Mouse (Mus musculus): ENCODE measurements around the gene Spag6. TPM values are rescaled to one million over a fixed set of nuclear protein-coding genes. Genes with fewer than 3 reads are reported as not detected.

Spag6 gene
- under 1 TPM; 0.10 to 0.29 TPM for total RNA-seq (2021)
- polyA plus RNA-seq (2012; rRNA removed), result 1.9 TPM in 1 of 2 replicates, not detected in the other
- long read RNA-seq, result 0 reads

DNA sequence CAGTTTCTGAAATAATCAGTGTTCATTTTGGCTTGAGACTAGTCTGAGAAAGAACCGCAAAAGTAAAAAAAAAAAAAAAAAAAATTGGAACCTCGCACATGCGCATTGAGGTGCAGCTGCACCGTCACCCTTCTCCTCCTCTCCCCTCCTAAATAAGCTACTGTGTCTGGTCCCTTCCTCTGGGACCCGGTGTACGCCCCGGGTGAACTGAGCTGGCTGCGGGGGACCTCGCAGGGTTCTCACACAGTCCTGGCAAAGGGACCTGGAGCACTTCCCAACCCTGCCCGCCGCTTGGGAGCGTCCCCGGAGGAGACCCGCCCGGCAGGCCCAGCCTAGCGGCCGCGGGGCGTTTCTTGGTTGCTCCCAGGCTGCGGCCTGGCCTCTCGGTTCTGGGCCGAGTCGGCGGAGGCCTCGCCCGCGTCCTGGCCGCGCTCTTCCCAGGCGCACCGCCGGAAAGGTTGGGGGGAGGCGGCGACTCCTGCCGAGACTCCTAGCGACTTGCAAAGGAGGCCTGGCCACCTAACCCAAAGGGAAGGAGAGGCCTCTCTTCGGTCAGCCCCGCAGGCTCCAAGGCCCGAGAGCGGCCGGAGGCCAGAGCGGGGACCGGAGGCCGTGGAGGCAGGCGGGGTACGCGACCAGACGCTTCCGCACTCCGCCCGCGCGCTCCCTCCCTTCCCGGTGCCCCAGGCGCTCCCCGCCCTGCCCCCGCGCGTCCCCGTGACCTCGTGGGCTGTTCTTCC, at the start of gene Spag6:
TSS of gene Spag6 (plus strand) at position 162 of the 740 bp plus-strand sequence.
- peak; percentile 90 for DNase-seq

GRCm38 (mm10) chr2:18648563-18648962, 45.3 kb upstream of the Spag6 start:
- no peak for DNase-seq

DNA sequence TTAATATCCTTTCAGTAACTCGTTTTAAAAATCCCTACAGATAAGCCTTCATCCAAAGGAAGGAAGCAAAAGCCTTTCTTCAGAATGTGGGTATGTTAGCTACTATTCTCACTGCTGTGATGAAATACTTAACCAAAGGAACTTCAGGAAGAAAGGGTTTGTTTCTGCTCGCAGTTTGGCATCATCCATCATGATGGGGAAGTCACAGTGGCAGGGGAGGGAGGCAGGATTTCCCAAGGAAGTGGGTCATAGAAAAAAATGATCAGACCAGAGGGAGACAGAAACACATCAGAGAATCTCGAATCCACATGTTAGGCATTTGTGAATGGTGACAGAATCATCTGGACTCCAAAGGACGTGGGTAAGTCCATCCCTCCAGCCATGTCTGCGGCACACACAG, 39.0 kb upstream of the Spag6 start:
- DNase-seq, result peak; percentile 18

- no peak for DNase-seq
Observed at GRCm38 (mm10) chr2:18664003-18664402, 29.8 kb upstream of the Spag6 start.

- no peak for DNase-seq
Observed at GRCm38 (mm10) chr2:18671041-18671440, 22.8 kb upstream of the Spag6 start.

DNA sequence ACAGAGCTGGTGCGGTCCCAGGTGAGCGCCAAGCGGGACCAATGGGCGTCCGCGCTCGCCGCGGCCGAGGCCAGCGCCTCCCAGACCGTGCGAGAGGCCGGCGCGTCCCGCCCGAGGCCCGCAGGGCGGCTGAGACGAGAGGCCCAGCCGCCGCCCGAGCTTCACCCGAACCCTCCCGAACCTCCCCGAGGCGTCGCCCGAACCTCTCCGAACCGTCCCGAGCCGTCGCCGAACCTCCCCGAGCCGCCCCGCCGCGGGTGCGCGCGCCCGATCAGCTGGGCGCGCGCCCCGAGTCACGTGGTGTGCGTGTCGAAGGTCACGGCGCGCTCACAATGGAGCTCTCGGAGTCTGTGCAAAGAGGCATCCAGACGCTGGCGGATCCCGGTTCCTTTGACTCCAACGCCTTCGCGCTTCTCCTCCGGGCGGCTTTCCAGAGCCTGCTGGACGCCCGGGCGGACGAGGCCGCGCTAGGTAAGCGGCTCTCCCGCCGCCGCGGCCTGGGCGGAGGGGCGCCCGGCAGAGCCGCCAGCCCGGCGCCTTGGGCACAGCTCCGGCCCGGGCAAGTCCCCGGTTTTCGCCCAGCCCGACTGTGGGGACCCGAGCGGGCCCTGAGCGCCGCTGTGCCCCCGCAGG, 21.6 kb upstream of the Spag6 start, which contains the start of gene Commd3:
TSS of gene Commd3 (plus strand) at position 252 of the 633 bp plus-strand sequence.
- DNase-seq, result peak; percentile 98

DNA sequence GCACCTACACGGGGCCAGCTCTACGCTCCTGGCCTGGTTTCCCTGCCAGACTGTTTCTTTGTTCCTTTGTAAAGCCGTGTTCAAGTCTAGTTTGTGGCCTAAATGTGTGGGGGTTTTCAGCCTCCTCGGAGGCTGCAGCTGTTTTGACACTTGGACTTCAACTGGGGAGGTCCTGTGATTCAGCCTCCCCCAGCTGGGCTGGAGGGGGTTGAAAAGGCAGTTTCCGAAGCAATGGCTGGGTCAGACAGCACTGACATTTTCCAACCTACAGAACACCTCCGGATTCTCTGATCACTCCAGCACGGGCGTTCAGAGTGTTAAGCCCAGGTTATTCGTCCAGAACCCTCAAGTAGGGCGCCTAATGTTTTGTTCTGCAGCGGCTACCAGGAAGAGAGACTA, 21.1 kb upstream of the Spag6 start:
- no peak for DNase-seq

- DNase-seq, result no peak
Observed at GRCm38 (mm10) chr2:18673766-18674165, 20.1 kb upstream of the Spag6 start.

- DNase-seq, result no peak
Observed at GRCm38 (mm10) chr2:18674193-18674902, 19.5 kb upstream of the Spag6 start.

GRCm38 (mm10) chr2:18675681-18676456, 18.0 kb upstream of the Spag6 start:
- DNase-seq, result no peak

- peak; percentile 89 for DNase-seq
Observed at GRCm38 (mm10) chr2:18676457-18676935, 17.3 kb upstream of the Spag6 start.

DNA sequence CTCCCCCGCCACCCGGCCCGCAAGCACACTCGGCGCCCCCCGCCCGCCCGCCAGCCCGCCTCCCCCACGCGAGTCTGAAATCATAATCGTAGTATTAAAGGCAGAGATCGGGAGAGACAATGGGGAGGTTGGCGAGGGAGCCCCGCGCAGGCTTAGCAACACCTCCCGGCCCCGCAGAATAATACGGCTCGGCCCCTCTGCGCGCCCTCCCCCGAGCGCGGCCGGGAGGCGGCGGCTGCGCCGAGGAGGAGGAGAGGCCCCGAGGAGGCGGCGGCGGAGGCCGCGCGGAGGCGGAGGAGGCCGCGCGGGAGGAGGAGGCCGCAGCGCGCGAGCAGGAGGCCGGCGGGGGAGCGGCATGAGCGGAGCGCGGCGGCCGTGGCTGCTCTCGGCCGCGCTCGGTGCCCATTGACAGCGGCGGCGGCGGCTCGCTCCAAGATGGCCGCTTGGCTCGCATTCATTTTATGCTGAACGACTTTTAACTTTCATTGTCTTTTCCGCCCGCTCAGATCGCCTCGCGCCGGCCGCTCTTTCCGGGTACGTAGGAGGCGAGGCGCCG, 16.8 kb upstream of the Spag6 start, which contains the start of gene Bmi1:
TSS of gene Bmi1 (plus strand) at position 83 of the 556 bp plus-strand sequence.
- peak; percentile 87 for DNase-seq

GRCm38 (mm10) chr2:18677631-18678471, 16.0 kb upstream of the Spag6 start:
- peak; percentile 71 for DNase-seq

DNA sequence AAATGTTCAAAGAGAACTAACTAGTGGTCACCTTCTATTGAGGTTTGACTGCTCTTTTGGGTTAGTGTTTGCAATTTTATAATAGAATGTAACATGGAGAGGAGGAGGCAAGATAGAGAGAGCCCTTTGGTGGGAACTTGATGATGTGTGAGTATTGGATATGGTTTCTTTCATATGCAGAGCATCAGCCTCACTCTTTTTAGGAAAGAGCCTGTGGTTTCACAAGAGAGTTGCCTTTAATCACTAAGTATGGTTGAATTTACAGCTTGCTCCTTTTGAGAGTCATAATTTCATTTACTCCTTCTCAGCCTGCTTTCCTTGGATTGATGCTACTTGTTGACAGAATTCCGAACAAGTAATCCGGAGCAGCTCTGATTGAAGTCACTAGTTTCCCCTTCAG, 14.1 kb upstream of the Spag6 start:
- no peak for DNase-seq

DNA sequence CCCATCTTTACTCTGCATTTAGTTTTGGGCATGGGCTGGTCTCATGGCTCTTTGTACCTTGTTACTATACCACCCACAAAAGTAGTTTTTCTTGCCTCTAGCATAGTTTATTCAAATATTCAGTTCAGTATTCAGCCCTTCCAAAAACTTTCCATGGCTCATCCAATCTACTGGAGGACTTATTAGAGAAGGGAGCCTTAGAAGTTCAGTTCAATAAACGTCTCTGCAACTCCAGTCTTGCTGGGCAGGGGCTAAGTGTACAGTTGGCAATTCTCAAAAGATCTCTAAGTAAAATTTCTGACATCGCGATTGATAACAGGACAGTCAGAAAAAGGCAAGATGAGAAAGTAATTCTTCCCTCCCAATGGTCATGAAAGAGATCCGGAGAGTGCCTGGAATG, 13.3 kb upstream of the Spag6 start:
- no peak for DNase-seq

DNA sequence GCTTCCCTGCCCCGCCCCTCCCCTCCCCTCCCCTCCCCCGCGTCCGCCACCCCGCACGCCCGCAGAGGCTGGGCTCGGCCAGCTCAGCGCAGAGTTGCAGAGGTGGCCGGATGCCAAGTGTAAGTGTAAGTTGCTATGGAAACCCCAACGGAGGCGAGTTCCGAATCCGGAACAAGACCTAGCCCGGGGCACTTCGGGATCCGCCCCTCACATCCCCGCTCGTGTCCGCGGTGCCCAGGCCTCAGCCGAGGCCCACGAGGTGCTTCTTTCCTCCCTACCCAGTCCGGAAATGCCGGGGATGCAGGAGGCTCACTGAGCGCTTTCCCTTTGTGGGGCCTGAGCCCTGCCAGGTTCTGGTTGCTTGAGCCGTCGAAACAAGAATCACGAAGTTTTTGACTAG, 12.9 kb upstream of the Spag6 start:
- peak; percentile 75 for DNase-seq

DNA sequence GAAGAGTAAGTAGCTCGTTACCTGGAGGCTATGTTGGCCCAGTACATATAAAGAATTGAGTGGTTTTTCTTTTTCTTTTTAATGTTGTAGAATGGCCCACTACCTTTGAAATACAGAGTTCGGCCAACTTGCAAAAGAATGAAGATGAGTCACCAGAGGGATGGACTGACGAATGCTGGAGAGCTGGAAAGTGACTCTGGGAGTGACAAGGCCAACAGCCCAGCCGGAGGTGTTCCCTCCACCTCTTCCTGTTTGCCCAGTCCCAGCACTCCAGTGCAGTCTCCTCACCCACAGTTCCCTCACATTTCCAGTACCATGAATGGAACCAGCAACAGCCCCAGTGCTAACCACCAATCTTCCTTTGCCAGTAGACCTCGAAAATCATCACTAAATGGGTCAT, 9.8 kb upstream of the Spag6 start:
- peak; percentile 36 for DNase-seq

- no peak for DNase-seq
Observed at GRCm38 (mm10) chr2:18686386-18686785, 7.4 kb upstream of the Spag6 start.

DNA sequence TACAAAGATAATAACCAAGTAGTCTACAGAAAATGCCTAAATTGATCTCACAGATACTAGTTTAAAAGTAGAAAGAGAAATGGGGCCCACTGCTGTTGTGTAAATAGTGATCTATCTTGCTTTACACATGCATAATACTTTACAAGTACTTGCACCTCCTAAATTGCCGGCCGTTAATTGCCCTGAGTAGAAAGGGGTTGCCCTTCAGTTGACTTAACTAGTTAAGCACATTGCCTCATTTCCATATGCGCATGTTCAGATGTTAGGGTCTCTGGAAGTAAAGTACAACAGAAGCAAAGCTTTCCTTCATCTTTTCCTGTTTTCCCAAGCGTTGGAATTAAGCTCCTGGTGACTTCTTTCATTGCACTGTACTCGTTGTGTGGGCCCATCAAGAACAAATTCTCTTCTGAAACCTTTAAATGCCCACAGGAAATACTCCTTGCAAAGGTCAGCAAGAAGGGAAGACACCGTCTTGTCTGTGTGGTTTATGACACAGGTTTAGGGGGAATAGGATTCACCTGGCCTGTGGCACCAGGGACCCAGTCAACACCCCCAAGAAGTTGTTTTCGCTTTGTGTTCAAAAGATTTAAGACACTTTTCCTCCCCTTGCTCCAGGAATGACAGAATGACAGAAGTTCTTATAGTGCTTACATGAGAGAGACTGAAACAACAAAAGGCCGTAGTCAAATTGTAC, 6.9 kb upstream of the Spag6 start:
- DNase-seq, result no peak

DNA sequence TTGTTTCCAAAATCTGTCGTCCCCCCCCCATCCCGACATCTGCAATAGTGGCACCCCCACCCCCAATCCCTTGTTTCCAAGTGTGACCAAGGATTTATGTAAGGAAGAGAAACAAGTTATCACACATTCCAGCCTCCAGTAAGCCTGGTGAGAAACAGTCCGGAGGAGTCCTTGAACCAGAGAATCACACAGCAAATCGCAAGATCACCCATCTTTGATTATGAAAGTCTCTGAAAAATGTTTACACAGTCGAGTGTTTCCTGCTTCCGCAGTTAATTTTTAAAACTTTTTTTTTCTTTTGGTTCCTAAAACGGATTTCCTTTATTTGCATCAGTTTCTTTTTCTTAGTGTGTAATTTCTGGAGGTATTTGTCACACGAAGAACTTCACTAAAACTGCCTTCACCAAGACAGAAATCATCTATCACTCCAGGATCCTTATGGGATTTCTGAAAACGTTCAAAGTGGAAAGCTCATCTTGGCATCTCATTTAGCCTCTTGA, 6.1 kb upstream of the Spag6 start:
- DNase-seq, result no peak

Measured in adrenal gland, adult 2 months (tissue).